Mouse (Mus musculus) limb, embryonic 10.5 days (tissue): ENCODE results near the gene Cldn7. TPM values are rescaled to one million over a fixed set of nuclear protein-coding genes. Genes with fewer than 3 reads are reported as not detected.

Experiments used
- DNase-seq: peaks from one replicate; pipeline ENCODE4 v3.0.0-alpha.2; 2017; ENCODE audit warnings: low spot score
- H3K27ac ChIP-seq: fragments of 300-500 bp; sonication (generic); 2 replicates; pipeline ENCODE4 v1.5.1; 2016; ENCODE audit warnings: mild to moderate bottlenecking
- H3K27me3 ChIP-seq: fragments of 300-500 bp; sonication (generic); 2 replicates; pipeline ENCODE4 v1.6.1; 2016; ENCODE audit warnings: low read depth, mild to moderate bottlenecking; ENCODE audit not compliant: poor library complexity, severe bottlenecking
- H3K36me3 ChIP-seq: fragments of 300-500 bp; sonication (generic); 2 replicates; pipeline ENCODE4 v1.6.1; 2016; ENCODE audit warnings: mild to moderate bottlenecking, moderate library complexity
- H3K4me1 ChIP-seq: fragments of 300-500 bp; sonication (generic); 2 replicates; pipeline ENCODE4 v1.6.1; 2016
- H3K4me3 ChIP-seq: fragments of 300-500 bp; sonication (generic); 2 replicates; pipeline ENCODE4 v1.5.1; 2016; ENCODE audit warnings: mild to moderate bottlenecking, moderate library complexity
- H3K9me3 ChIP-seq: fragments of 300-500 bp; sonication (generic); replicated peaks from 2 replicates; pipeline ENCODE4 v1.6.1; 2016; ENCODE audit warnings: mild to moderate bottlenecking
- WGBS: fragments of 180-500 bp; shearing (Covaris S2); methylation state at CpG from one replicate; pipeline ENCODE4 v1.1.7; 2016; 5-methylcytosine and 5-hydroxymethylcytosine counted together
- polyA plus RNA-seq: library from polyadenylated mRNA; unstranded; fragments of >200 nt; fragmentation: Nextera tagmentation; extraction: Ambion mirVana; gene quantifications from 2 replicates; pipeline ENCODE4 v1.2.1, GENCODE M21; 2016

Gene Cldn7
- polyA plus RNA-seq, 1 experiment from 2014 or later, result 28.7 TPM

GRCm38 (mm10) chr11:69936714-69937347, 27.7 kb upstream of the Cldn7 start:
- 48% methylated on average over 9 of the region's 9 CpGs for WGBS
- H3K27me3 ChIP-seq, result peaks cover 58% of the 10 kb centered on the region

GRCm38 (mm10) chr11:69937385-69937784, 27.2 kb upstream of the Cldn7 start:
- H3K4me1 ChIP-seq, result peaks cover 61% of the 10 kb centered on the region
- no peaks in the 10 kb centered on the region for H3K9me3 ChIP-seq
- DNase-seq, result no peak
- peak overlapping the region; percentile 77; the same call in 1 of the 2 replicates for H3K4me3 ChIP-seq
- WGBS, result 50% methylated on average over 4 of the region's 4 CpGs
- H3K27me3 ChIP-seq, result peaks cover 58% of the 10 kb centered on the region
- H3K36me3 ChIP-seq, result peaks cover 19% of the 10 kb centered on the region
- H3K27ac ChIP-seq, result peak overlapping the region; percentile 15

More at GRCm38 (mm10) chr11:69936714-69937347, 27.7 kb upstream of the Cldn7 start:
- peaks cover 61% of the 10 kb centered on the region for H3K4me1 ChIP-seq
- H3K36me3 ChIP-seq, result peaks cover 14% of the 10 kb centered on the region
- peak overlapping the region; percentile 15; the same call in 1 of the 2 replicates for H3K27ac ChIP-seq
- no peaks in the 10 kb centered on the region for H3K9me3 ChIP-seq
- DNase-seq, result no peak
- H3K4me3 ChIP-seq, result peak overlapping the region; percentile 77

- H3K9me3 ChIP-seq, result no peaks in the 10 kb centered on the region
- no peak for DNase-seq
- peaks cover 58% of the 10 kb centered on the region for H3K27me3 ChIP-seq
- peaks cover 61% of the 10 kb centered on the region for H3K4me1 ChIP-seq
- WGBS, result 71% methylated on average over 5 of the region's 5 CpGs
- H3K36me3 ChIP-seq, result peaks cover 24% of the 10 kb centered on the region
- H3K27ac ChIP-seq, result peak overlapping the region; percentile 15; the same call in 1 of the 2 replicates
- H3K4me3 ChIP-seq, result peak overlapping the region; percentile 77; the same call in 1 of the 2 replicates
Observed at GRCm38 (mm10) chr11:69937834-69938233, 26.7 kb upstream of the Cldn7 start.

DNA sequence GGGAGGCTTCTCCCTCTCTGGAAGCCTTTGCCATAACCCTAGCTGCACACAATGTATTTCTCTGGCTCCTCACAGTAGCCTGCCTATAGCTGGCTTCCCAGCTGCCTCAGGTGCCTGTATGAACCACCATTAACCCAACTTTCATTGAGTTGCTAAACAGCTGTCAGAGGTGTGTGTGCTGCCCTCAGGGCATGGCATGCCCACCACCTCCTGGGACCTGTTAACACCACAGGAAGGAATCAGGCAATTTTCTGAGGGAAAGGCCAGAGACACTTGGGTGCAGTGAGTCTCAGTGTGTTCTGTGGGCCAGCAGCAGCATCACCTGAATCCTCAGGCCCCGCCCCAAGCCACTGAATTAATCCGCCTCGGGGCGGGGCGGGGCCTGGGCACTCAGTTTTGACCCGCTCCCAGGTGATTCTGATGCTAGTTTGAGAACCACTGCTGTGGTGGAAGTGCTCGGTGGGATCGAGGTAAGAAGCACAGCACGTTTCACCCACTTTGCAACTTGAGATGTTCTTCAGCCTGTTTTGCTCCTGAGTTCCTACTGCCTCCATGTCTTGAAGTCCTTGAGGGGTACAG, 26.1 kb upstream of the Cldn7 start:
- DNase-seq, result no peak
- Histone ChIP-seq H3K36me3 (peaks cover 30% of the 10 kb centered on the region), H3K27me3 (peaks cover 58% of the 10 kb centered on the region), H3K4me1 (peaks cover 61% of the 10 kb centered on the region), H3K9me3 (no peaks in the 10 kb centered on the region), H3K27ac (no peak overlapping the region), H3K4me3 (0 out of 2 replicates have a peak overlapping the region, but pooled peaks have one; percentile 6)
- 25% methylated on average over 9 of the region's 9 CpGs for WGBS

DNA sequence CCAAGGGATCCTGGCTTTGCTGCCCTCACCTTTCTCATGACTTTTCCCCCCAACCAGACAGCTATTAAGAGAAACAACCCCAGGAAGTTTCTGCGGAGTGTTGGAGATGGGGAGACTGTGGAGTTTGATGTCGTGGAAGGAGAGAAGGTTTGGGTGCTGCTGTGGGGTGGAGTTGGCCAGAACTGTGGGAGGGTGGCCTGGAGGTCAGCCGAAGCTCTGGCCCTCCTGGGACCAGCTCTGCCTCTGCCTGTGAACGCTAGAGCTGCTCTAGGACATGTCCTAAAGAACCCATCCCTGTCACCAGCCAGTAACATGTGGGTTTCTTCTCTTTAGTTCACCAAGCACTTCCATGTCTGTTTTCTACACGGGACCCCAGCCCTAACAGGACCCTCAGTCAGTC, 25.4 kb upstream of the Cldn7 start:
- Histone ChIP-seq H3K4me3 (no peak overlapping the region), H3K9me3 (no peaks in the 10 kb centered on the region), H3K27me3 (peaks cover 58% of the 10 kb centered on the region), H3K27ac (no peak overlapping the region), H3K4me1 (peaks cover 58% of the 10 kb centered on the region), H3K36me3 (peaks cover 37% of the 10 kb centered on the region)
- WGBS, result 71% methylated on average over 5 of the region's 5 CpGs
- no peak for DNase-seq

- peaks cover 56% of the 10 kb centered on the region for H3K27me3 ChIP-seq
Observed at GRCm38 (mm10) chr11:69939731-69940130, 24.8 kb upstream of the Cldn7 start.

GRCm38 (mm10) chr11:69940962-69941361, 23.6 kb upstream of the Cldn7 start:
- Histone ChIP-seq H3K27ac (no peak overlapping the region), H3K4me3 (no peak overlapping the region), H3K4me1 (peaks cover 43% of the 10 kb centered on the region), H3K36me3 (peaks cover 55% of the 10 kb centered on the region), H3K9me3 (no peaks in the 10 kb centered on the region), H3K27me3 (peaks cover 46% of the 10 kb centered on the region)
- WGBS, result 75% methylated on average over 4 of the region's 4 CpGs
- DNase-seq, result no peak

More at GRCm38 (mm10) chr11:69939731-69940130, 24.8 kb upstream of the Cldn7 start:
- 93% methylated on average over 17 of the region's 17 CpGs for WGBS
- Histone ChIP-seq H3K4me1 (peaks cover 52% of the 10 kb centered on the region), H3K27ac (no peak overlapping the region), H3K9me3 (no peaks in the 10 kb centered on the region), H3K4me3 (no peak overlapping the region), H3K36me3 (peaks cover 43% of the 10 kb centered on the region)
- DNase-seq, result no peak

- WGBS, result 79% methylated on average over 13 of the region's 13 CpGs
- 0 out of 2 replicates have a peak overlapping the region, but pooled peaks have one; percentile 2 for H3K4me3 ChIP-seq
- H3K27ac ChIP-seq, result peak overlapping the region; percentile 96; the same call in 1 of the 2 replicates
- no peak for DNase-seq
- H3K9me3 ChIP-seq, result no peaks in the 10 kb centered on the region
- peaks cover 58% of the 10 kb centered on the region for H3K36me3 ChIP-seq
- H3K27me3 ChIP-seq, result peaks cover 5% of the 10 kb centered on the region; the same call in 1 of the 2 replicates
- H3K4me1 ChIP-seq, result peaks cover 31% of the 10 kb centered on the region
Observed at GRCm38 (mm10) chr11:69945216-69945615, 19.4 kb upstream of the Cldn7 start.

DNA sequence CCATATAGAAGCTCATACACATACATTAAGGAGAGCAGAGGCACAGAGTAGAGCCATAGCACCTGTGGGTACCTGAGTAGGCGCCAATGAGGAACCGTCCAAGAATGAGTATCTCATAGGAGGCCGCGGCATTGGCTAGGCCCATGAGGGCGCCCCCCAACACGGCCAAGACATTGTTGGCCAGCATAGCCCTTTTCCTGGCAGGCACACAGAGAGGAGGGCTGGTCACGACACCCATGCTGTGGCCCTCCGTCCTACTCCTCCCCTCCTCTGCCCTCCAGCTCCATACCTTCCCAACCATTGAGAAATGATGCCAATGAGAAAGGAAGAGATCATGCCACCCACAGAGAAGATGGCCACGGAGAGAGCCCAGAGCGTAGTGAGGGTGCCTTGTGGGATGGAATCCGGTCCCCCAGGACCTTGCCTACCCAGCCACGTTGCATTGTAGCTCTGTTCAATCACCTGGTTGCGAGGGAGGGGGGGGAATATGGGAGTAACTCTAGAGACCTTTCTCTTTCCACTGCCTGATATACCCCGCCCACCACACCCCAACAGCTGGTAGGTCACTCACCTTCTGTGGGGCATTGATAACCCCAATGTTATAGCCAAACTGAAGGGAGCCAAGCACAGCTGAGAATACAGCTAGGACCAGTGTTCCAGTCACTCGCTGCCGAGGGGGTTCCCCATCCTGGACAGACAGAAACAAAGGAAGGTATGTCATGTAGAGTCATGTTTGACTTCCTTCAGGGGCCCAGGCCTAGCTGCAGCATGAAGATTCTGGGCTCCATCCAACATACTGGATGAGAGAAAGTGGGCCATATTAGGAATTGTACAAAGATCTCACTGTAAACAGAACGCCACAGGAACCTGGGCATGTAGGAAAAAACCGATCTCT, 18.3 kb upstream of the Cldn7 start:
- 93% methylated on average over 18 of the region's 18 CpGs for WGBS
- peaks cover 31% of the 10 kb centered on the region for H3K4me1 ChIP-seq
- peak overlapping the region; percentile 57 for H3K4me3 ChIP-seq
- H3K27me3 ChIP-seq, result no peaks in the 10 kb centered on the region
- peaks cover 52% of the 10 kb centered on the region for H3K36me3 ChIP-seq
- no peak for DNase-seq
- peak overlapping the region; percentile 96 for H3K27ac ChIP-seq
- no peaks in the 10 kb centered on the region for H3K9me3 ChIP-seq

GRCm38 (mm10) chr11:69947337-69948065, 17.1 kb upstream of the Cldn7 start:
- H3K4me3 ChIP-seq, result peak overlapping the region; percentile 57
- H3K9me3 ChIP-seq, result no peaks in the 10 kb centered on the region
- peaks cover 31% of the 10 kb centered on the region for H3K4me1 ChIP-seq
- peak; percentile 75 for DNase-seq
- WGBS, result 2% methylated on average over 29 of the region's 29 CpGs
- H3K27ac ChIP-seq, result peak overlapping the region; percentile 96
- H3K36me3 ChIP-seq, result peaks cover 41% of the 10 kb centered on the region
- H3K27me3 ChIP-seq, result no peaks in the 10 kb centered on the region

GRCm38 (mm10) chr11:69948066-69948762, 16.4 kb upstream of the Cldn7 start, which contains the start of gene Slc2a4:
Slc2a4 (minus strand) TSS chr11:69948188.
- H3K27me3 ChIP-seq, result no peaks in the 10 kb centered on the region
- peaks cover 34% of the 10 kb centered on the region for H3K36me3 ChIP-seq
- peak within 1 kb of the TSS; percentile 96 for H3K27ac ChIP-seq
- H3K9me3 ChIP-seq, result no peaks in the 10 kb centered on the region
- DNase-seq, result peak; percentile 96
- H3K4me3 ChIP-seq, result peak within 1 kb of the TSS; percentile 57
- peaks cover 31% of the 10 kb centered on the region for H3K4me1 ChIP-seq
- under 1% methylated on average over 32 of the region's 34 CpGs for WGBS
